Mouse (Mus musculus) c-Kit-positive CD71-negative TER-119-negative erythroid progenitor cells, embryonic 14.5 days (primary cell): ENCODE data around the gene 6030458C11Rik.

Experiments used
- DNase-seq: peaks from one replicate; pipeline ENCODE4 v3.0.0-alpha.2; 2013; ENCODE audit warnings: low read depth

Gene 6030458C11Rik

GRCm38 (mm10) chr15:12760747-12761146 is 63.7 kb downstream of the 6030458C11Rik start:
- no peak for DNase-seq

GRCm38 (mm10) chr15:12758461-12758860 is 66.0 kb downstream of the 6030458C11Rik start:
- DNase-seq: no peak
